Comparison of ENCODE assay signal across 21 mouse cellular contexts in genomic region chr12:53229419-53229818, GRCm38 (mm10). TPM values are rescaled to one million over a fixed set of nuclear protein-coding genes. Genes with fewer than 3 reads are reported as not detected.
DNase-seq lines count a peak whose midpoint lies in the region; TF ChIP-seq lines count a peak whose summit lies in the region.
"Had no signal": no experiment of that assay in that cellular context is flagged by ENCODE, and none has a peak within 500 bp of the region (broad histone marks: within the 10 kb centered on the region; RNA-seq: fewer than 3 reads in every experiment).

No protein-coding gene starts in this region.

- intact Hi-C loops in heart, postnatal 36 days (cut with DNase I) = loop anchor here (10.0 kb wide), 1 partner anchor 185 kb away; no protein-coding TSS in a partner anchor

- peak; percentile 27 for DNase-seq in heart, adult 11 months
- no peak for DNase-seq in heart, postnatal 36 days
- no peak for DNase-seq in layer of hippocampus, adult 2 months (ENCODE audit: low spot score in 2 of 2)
- no peak for DNase-seq in layer of hippocampus, postnatal 14 days (ENCODE audit: low spot score in 2 of 2)
- DNase-seq in NIH3T3 (ENCODE audit: low read depth) = peak; percentile 33
- no peak for DNase-seq in adrenal gland, postnatal 10 days
- DNase-seq in frontal cortex, postnatal 10 days (ENCODE audit: low spot score in 2 of 2) = no peak
- DNase-seq: adrenal gland, postnatal 25 days; cerebellum, adult 8-10 months; cerebellum, postnatal 14 days; embryo, embryonic 11 days; gastrocnemius, postnatal 25 days; heart, postnatal 14 days had no signal

- no peak overlapping the region for H3K27ac ChIP-seq in layer of hippocampus, adult 2 months
- H3K27ac ChIP-seq: embryonic facial prominence, embryonic 15.5 days; forebrain, embryonic 10.5 days; heart, embryonic 10.5 days; hindbrain, embryonic 10.5 days; hindbrain, embryonic 14.5 days; intestine, embryonic 15.5 days had no signal

- H3K4me3 ChIP-seq in layer of hippocampus, adult 2 months = no peak overlapping the region
- H3K4me3 ChIP-seq: embryonic facial prominence, embryonic 15.5 days; erythroblast, embryonic 14.5 days; forebrain, embryonic 10.5 days; heart, embryonic 10.5 days; hindbrain, embryonic 10.5 days; intestine, embryonic 15.5 days had no signal

- peak; percentile 33 for TF ChIP-seq CTCF in layer of hippocampus, adult 2 months (conservative IDR thresholded peaks at IDR 0.05)

RNA-seq across cellular contexts. Expression of gene Npas3, which starts 19.1 kb away (rescaled TPM):
- total RNA-seq in heart, postnatal 36 days (2021) = under 1 TPM; 0.79 to 0.83 TPM
- 10 to 100 TPM; 22.9 to 29.1 TPM for total RNA-seq in layer of hippocampus, adult 2 months (2021)
- 10 to 100 TPM; 32.5 to 32.8 TPM for total RNA-seq in layer of hippocampus, postnatal 14 days (2021)
- total RNA-seq in adrenal gland, postnatal 10 days (2021) = 1 to 10 TPM; 2.4 to 3.5 TPM
- total RNA-seq: common myeloid progenitor, adult 5-6 weeks had no signal

Comparison
In these comparisons a context has a peak if more than half of its experiments do, and no peak if none do; other contexts are left out.
1. DNase-seq: peak in heart, adult 11 months (single experiment) and NIH3T3 (single experiment); none in heart, postnatal 36 days (0 of 2), layer of hippocampus, adult 2 months (0 of 2), layer of hippocampus, postnatal 14 days (0 of 2), adrenal gland, postnatal 10 days (single experiment) and frontal cortex, postnatal 10 days (0 of 2).
2. RNA of gene Npas3, which starts 19.1 kb away (total RNA-seq): 32.5 to 32.8 TPM in layer of hippocampus, postnatal 14 days and 22.9 to 29.1 TPM in layer of hippocampus, adult 2 months; 2.4 to 3.5 TPM in adrenal gland, postnatal 10 days and 0.79 to 0.83 TPM in heart, postnatal 36 days; every median in the first group is over 4 times any median in the second.